Mouse (Mus musculus) forebrain, embryonic 12.5 days (tissue): ENCODE measurements around the gene Uck2. TPM values are rescaled to one million over a fixed set of nuclear protein-coding genes. Genes with fewer than 3 reads are reported as not detected.
A peak's percentile ranks its signal among the peaks of the same experiment; 100 is the strongest.

Source experiments
- ATAC-seq: fragments of 200-750 bp; cut with Nextera tagmentation; 2 replicates; pipeline ENCODE4 v1.8.0; 2017; ENCODE audit warnings: moderate TSS enrichment; ENCODE audit not compliant: low FRiP score
- H3K27ac ChIP-seq: fragments of 300-500 bp; sonication (generic); 2 replicates; pipeline ENCODE4 v1.5.1; 2016; ENCODE audit warnings: mild to moderate bottlenecking
- H3K27me3 ChIP-seq: fragments of 300-500 bp; sonication (generic); 2 replicates; pipeline ENCODE4 v1.6.1; 2016; ENCODE audit warnings: mild to moderate bottlenecking
- H3K36me3 ChIP-seq: fragments of 300-500 bp; sonication (generic); replicated peaks from 2 replicates; pipeline ENCODE4 v1.6.1; 2016; ENCODE audit warnings: mild to moderate bottlenecking
- H3K4me1 ChIP-seq: fragments of 300-500 bp; sonication (generic); 2 replicates; pipeline ENCODE4 v1.6.1; 2016
- H3K4me2 ChIP-seq: fragments of 300-500 bp; sonication (generic); 2 replicates; pipeline ENCODE4 v1.6.1; 2016; ENCODE audit warnings: mild to moderate bottlenecking, moderate library complexity
- H3K4me3 ChIP-seq: fragments of 300-500 bp; sonication (generic); replicated peaks from 2 replicates; pipeline ENCODE4 v1.5.1; 2016; ENCODE audit warnings: mild to moderate bottlenecking
- H3K9ac ChIP-seq: fragments of 300-500 bp; sonication (generic); 2 replicates; pipeline ENCODE4 v1.6.1; 2016; ENCODE audit warnings: mild to moderate bottlenecking
- H3K9me3 ChIP-seq: fragments of 300-500 bp; sonication (generic); 2 replicates; pipeline ENCODE4 v1.6.1; 2016
- WGBS: fragments of 180-500 bp; shearing (Covaris S2); methylation state at CpG from one replicate; pipeline ENCODE4 v1.1.7; 2016; 5-methylcytosine and 5-hydroxymethylcytosine counted together
- polyA plus RNA-seq: library from polyadenylated mRNA; unstranded; fragments of >200 nt; fragmentation: Nextera tagmentation; extraction: Ambion mirVana; gene quantifications from 2 replicates; pipeline ENCODE4 v1.2.1, GENCODE M21; 2016

The Uck2 gene
- polyA plus RNA-seq, 1 experiment from 2014 or later, result 123 TPM

DNA sequence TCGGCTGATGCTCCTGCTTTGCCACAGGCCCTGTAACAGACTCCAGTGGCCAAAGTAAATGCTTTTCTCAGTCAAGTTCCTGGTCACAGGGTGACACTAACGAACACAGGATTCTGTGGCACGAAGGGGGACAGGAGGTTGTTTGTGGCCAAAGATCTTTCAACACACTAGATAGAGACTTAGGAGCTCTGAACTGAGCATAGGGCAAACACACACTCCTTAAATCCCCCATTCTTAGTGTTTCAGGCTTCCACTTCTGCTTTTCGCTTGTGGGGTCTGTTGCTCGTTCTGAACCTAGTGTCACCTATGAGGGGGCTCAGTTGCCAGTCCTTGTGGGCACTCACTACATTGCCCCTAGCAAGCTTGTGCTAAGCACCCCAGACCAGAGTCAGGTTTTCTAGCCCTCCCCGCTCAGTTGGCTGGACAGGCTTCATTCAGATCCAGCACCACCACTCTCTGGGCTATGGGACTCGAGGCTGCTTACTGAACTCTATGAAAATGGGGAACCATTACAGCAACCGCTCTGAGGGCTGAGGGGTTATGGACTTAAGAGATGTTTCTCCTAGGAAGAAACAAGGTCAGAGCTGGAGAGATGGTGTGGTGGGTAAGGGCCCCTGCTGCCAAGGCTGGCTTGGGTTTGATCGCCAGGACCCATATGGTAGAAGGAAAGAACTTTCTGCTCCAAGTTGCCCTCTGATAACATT lies 16.6 kb downstream of the Uck2 start:
- no peak for ATAC-seq
- no peak overlapping the region for H3K4me2 ChIP-seq
- no peaks in the 10 kb centered on the region for H3K27me3 ChIP-seq
- no peaks in the 10 kb centered on the region for H3K36me3 ChIP-seq
- no peak overlapping the region for H3K27ac ChIP-seq
- H3K4me1 ChIP-seq, result peaks cover 48% of the 10 kb centered on the region
- no peak overlapping the region for H3K9ac ChIP-seq
- H3K4me3 ChIP-seq, result no peak overlapping the region
- WGBS, result 86% methylated on average over 9 of the region's 9 CpGs
- no peaks in the 10 kb centered on the region for H3K9me3 ChIP-seq

DNA sequence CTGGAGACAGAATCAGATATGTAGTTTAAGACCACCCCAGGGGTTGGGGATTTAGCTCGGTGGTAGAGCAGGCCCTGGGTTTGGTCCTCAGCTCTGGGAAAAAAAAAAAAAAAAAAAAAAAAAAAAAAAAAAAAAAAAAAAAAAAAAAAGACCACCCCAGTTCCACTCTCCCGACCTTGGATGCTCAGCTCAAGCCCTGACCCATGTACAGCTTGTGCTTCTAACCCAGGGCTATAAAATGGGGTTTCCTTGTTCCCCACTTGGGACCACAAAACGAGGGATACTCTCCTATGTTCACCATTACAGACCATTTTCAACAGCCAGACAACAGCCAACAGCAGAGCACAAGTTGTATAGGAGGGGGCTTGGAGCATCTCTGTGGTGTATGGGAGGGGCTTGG lies 18.4 kb downstream of the Uck2 start:
- 78% methylated on average over 3 of the region's 3 CpGs for WGBS
- Histone ChIP-seq H3K9ac (no peak overlapping the region), H3K9me3 (no peaks in the 10 kb centered on the region), H3K36me3 (no peaks in the 10 kb centered on the region), H3K27me3 (no peaks in the 10 kb centered on the region), H3K4me1 (peaks cover 41% of the 10 kb centered on the region), H3K27ac (no peak overlapping the region), H3K4me2 (no peak overlapping the region), H3K4me3 (no peak overlapping the region)
- no peak for ATAC-seq

DNA sequence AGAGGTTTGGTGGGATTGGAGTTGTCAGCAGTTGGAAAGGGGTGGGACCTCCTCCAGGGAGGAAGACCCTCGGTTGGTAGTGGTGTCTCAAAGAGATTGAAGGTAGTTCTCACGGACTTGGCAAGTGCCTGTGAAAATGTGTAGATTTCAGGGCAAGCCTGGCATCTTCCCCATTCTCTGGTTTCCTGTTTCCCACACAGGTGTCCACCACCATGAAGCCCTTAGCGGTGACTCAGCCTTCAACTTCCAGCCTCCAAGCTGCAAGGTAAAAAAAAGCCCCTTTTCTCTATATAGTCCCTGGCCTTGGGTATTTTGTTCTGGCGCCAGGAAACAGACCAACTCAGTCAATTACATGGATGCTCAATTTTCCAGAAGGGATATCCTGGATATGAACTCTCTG lies 19.8 kb downstream of the Uck2 start:
- Histone ChIP-seq H3K36me3 (no peaks in the 10 kb centered on the region), H3K27me3 (no peaks in the 10 kb centered on the region), H3K9ac (no peak overlapping the region), H3K4me1 (peaks cover 28% of the 10 kb centered on the region), H3K9me3 (no peaks in the 10 kb centered on the region), H3K27ac (no peak overlapping the region), H3K4me2 (no peak overlapping the region), H3K4me3 (no peak overlapping the region)
- WGBS, result 86% methylated on average over 4 of the region's 4 CpGs
- ATAC-seq, result no peak

DNA sequence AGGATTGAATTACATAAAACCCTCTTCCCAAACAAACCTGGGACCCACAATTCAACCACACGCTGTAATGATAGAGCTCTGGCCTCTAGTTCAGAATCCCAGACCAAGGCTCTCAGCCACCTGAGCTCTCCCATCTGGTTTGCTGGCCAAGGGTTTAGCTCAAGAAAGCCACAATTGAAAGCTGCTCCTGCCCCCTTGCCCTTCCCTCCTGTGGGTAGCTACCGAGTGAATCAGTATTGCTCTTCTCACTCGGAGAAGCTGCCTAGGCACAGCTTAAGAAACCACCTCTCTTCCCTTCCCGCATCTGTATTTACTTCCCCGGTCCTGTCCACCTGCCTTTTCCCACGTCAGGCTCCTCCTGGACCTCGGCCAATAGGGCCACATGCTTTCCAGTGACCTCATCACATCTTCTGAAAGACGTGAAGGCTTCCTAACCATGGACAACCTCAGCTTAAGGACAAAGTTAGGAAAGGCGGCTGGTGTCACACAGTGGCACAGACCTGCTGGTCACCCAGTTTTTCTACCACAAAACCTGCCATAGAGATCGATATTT lies 22.6 kb downstream of the Uck2 start:
- Histone ChIP-seq H3K9ac (no peak overlapping the region), H3K4me3 (no peak overlapping the region), H3K4me2 (no peak overlapping the region), H3K36me3 (no peaks in the 10 kb centered on the region), H3K9me3 (no peaks in the 10 kb centered on the region), H3K27ac (no peak overlapping the region), H3K27me3 (no peaks in the 10 kb centered on the region), H3K4me1 (peaks cover 13% of the 10 kb centered on the region; the same call in 1 of the 2 replicates)
- WGBS, result 80% methylated on average over 10 of the region's 10 CpGs
- no peak for ATAC-seq

DNA sequence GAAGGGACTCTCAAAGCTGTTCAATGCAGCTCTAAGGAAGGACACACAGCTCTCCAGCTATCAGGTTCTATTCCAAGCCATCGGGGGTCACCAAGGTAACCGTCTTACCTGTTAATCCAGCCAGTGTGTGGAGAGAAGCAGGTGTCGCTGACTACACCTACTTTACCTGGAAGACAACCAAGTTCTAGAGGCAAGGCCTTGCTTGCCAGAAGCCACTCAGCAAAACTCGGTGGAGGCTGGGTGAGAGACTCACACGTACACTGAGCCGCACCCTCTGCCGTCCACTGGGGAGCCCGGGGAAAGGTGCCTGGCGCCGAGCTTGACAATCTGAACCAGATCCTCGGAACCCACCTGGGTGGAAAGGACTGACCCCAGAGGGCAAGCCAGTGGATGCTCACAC lies 23.4 kb downstream of the Uck2 start:
- 95% methylated on average over 11 of the region's 11 CpGs for WGBS
- H3K27ac ChIP-seq, result no peak overlapping the region
- no peak overlapping the region for H3K4me2 ChIP-seq
- no peaks in the 10 kb centered on the region for H3K27me3 ChIP-seq
- no peaks in the 10 kb centered on the region for H3K9me3 ChIP-seq
- no peak overlapping the region for H3K4me3 ChIP-seq
- ATAC-seq, result no peak
- no peak overlapping the region for H3K9ac ChIP-seq
- peaks cover 11% of the 10 kb centered on the region; the same call in 1 of the 2 replicates for H3K4me1 ChIP-seq
- H3K36me3 ChIP-seq, result no peaks in the 10 kb centered on the region

DNA sequence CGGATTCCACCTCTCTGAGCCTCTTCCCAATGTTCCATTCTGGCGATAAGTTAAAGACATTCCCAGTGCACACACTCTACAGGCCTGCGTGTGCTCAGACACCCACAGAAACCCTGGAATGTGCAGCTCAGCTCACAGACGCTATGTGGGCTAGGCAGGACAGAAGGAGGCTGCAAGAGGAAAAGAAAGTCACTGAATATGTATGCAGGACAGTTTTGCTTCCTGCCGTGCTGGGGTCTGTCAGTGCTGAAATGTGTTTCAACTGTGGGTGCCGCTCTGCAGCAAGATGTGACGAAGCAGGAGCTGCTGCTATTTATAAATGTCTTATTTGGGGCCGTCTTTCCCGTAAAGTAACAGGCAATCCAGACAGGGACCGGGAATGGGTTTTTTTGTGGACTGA lies 25.4 kb downstream of the Uck2 start:
- H3K4me1 ChIP-seq, result peaks cover 11% of the 10 kb centered on the region; the same call in 1 of the 2 replicates
- H3K9ac ChIP-seq, result no peak overlapping the region
- ATAC-seq, result no peak
- no peak overlapping the region for H3K4me3 ChIP-seq
- H3K27ac ChIP-seq, result no peak overlapping the region
- 80% methylated on average over 10 of the region's 10 CpGs for whole genome bisulfite sequencing
- no peaks in the 10 kb centered on the region for H3K27me3 ChIP-seq
- H3K9me3 ChIP-seq, result no peaks in the 10 kb centered on the region
- no peak overlapping the region for H3K4me2 ChIP-seq
- H3K36me3 ChIP-seq, result no peaks in the 10 kb centered on the region

DNA sequence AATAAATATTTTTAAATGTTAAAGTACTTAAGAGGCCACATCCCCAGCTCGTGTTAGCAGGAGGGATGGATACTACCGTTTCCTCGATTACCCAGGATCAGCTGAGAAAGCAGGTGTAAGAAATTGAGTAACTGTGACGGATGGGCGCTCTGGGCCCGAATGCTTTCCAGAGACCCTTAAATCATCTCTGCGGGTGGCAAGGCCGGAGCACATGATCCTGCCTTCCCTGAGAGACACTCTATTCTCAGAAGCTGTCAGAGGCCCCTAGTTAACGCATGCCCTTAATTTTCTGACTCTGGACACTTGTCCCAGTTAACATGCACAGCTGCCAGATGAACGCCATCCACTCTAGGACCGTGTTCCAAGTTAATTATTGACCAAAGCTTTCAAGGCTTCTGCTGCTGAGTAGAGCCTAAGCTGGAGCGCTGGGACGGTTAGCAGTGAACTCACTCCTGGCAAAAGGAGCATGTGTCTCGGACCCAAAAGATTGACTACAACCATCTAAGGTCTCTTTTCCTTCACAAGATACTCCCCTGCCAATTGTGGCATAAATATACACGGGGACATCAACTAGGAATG lies 28.3 kb downstream of the Uck2 start:
- no peaks in the 10 kb centered on the region for H3K9me3 ChIP-seq
- H3K4me2 ChIP-seq, result no peak overlapping the region
- WGBS, result 80% methylated on average over 15 of the region's 15 CpGs
- H3K36me3 ChIP-seq, result no peaks in the 10 kb centered on the region
- no peaks in the 10 kb centered on the region for H3K27me3 ChIP-seq
- H3K4me3 ChIP-seq, result no peak overlapping the region
- H3K9ac ChIP-seq, result no peak overlapping the region
- peaks cover 7% of the 10 kb centered on the region; the same call in 1 of the 2 replicates for H3K4me1 ChIP-seq
- 0 out of 2 replicates have a peak, but pooled peaks have one; percentile 33 for ATAC-seq
- H3K27ac ChIP-seq, result no peak overlapping the region

DNA sequence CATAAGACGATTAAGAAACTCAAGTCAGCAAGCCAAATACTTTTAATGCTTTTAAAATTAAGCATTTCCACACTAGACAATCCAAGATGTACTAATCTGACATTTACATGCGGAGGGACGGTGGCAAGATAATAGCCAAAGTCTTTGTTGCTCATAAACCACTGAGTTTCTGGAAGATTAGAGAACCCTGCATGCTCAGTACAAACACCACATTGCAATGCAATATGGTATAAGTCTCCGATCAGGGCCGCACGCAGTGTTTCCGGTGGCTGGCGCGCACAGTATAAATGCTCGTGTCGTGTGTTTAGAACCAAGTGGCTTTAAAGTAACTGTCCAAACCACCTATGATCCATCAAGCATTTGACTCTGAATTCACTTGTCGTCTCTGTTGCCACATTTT lies 31.5 kb downstream of the Uck2 start:
- Histone ChIP-seq H3K9ac (no peak overlapping the region), H3K4me1 (peaks cover 16% of the 10 kb centered on the region; the same call in 1 of the 2 replicates), H3K4me2 (no peak overlapping the region), H3K27ac (no peak overlapping the region), H3K27me3 (no peaks in the 10 kb centered on the region), H3K9me3 (no peaks in the 10 kb centered on the region), H3K4me3 (no peak overlapping the region), H3K36me3 (no peaks in the 10 kb centered on the region)
- ATAC-seq, result no peak
- 93% methylated on average over 12 of the region's 12 CpGs for WGBS

DNA sequence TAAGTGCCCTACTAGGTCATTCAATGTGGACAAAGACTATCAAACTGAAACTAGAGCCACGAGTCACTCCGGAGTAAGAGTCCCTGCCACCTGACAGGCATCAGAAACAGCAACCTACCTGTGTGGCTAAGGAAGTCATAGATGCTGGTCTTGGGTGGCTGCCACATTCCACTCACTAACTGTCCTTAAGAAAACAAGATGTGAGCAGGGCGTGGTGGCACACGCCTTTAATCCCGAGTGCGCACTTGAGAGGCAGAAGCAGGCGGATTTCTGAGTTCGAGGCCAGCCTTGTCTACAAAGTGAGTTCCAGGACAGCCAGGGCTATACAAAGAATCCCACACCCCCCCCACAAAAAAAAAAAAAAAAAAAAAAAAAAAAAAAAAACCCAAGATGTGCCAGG lies 35.2 kb downstream of the Uck2 start:
- WGBS, result 90% methylated on average over 8 of the region's 8 CpGs
- Histone ChIP-seq H3K27me3 (no peaks in the 10 kb centered on the region), H3K4me2 (no peak overlapping the region), H3K4me1 (peaks cover 41% of the 10 kb centered on the region), H3K27ac (no peak overlapping the region), H3K36me3 (no peaks in the 10 kb centered on the region), H3K4me3 (no peak overlapping the region), H3K9ac (no peak overlapping the region), H3K9me3 (no peaks in the 10 kb centered on the region)
- ATAC-seq, result no peak

DNA sequence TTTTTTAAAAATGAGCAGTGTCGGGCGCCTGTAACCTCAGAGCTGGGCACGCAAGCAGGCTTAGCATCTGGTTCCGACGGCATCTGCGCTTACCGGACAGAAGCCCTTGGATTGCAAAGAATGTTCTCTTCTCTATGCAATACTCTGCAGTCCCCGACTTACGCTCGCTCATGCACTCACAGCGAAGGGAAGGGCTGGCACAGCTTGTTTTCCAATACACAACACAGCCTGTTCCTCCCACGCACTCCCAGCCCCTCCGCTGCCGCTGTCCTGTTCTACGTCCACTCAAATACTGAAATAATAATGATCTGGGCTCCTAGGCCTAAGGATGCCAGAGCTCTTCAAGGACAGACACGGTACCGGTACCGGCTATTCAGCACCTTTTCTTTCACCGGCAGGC lies 35.9 kb downstream of the Uck2 start:
- H3K27ac ChIP-seq, result no peak overlapping the region

DNA sequence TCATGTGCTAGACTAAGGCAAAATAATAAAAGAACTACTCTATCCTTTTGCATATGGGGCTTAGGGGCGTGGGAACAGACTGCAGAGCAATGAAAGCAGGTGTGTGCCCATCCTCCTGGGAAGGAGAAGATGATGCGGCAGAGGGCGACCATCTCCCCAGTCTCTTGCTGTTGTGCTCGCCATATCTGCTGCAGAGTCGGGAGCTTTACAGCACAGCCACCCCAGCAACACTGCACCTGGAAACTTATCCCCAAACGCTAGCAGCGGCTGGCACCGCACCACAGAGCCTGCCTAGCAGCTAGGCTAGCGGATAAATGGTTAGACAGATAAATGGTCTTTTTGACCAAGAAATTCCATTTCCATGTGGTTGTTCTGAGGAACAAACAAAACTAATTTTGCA lies 37.2 kb downstream of the Uck2 start:
- H3K4me1 ChIP-seq, result peaks cover 59% of the 10 kb centered on the region
- 0 out of 2 replicates have a peak overlapping the region, but pooled peaks have one; percentile 13 for H3K27ac ChIP-seq

More for the DNA sequence above, 35.9 kb downstream of the Uck2 start:
- ATAC-seq, result no peak
- WGBS, result 90% methylated on average over 19 of the region's 19 CpGs
- H3K4me3 ChIP-seq, result no peak overlapping the region
- no peak overlapping the region for H3K9ac ChIP-seq
- H3K27me3 ChIP-seq, result no peaks in the 10 kb centered on the region
- no peaks in the 10 kb centered on the region for H3K9me3 ChIP-seq
- H3K4me1 ChIP-seq, result peaks cover 46% of the 10 kb centered on the region
- H3K36me3 ChIP-seq, result no peaks in the 10 kb centered on the region
- no peak overlapping the region for H3K4me2 ChIP-seq

DNA sequence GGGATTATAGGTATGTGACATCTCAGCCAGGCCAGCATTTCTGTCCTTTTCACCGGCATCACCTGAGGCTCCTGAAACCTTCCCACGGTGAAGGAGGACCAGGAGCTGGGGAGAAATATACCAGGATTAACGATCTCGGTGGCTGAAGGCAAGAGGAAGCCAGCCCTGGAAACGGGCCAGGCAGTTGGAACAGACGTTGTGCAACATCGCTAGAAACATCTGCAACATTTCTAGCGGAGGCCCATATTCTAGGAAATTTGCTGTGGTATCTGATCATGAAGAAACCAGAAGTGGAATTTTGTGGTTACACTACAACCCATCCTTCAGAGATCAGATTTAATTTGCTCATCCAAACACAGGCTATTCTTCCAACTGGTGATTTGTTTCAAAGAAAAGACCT lies 38.1 kb downstream of the Uck2 start:
- 67% methylated on average over 8 of the region's 8 CpGs for WGBS
- Histone ChIP-seq H3K4me1 (peaks cover 66% of the 10 kb centered on the region), H3K4me2 (no peak overlapping the region), H3K27ac (no peak overlapping the region), H3K27me3 (no peaks in the 10 kb centered on the region), H3K36me3 (no peaks in the 10 kb centered on the region), H3K9ac (no peak overlapping the region), H3K4me3 (no peak overlapping the region), H3K9me3 (no peaks in the 10 kb centered on the region)
- ATAC-seq, result no peak

More for the DNA sequence above, 37.2 kb downstream of the Uck2 start:
- no peaks in the 10 kb centered on the region for H3K27me3 ChIP-seq
- H3K4me2 ChIP-seq, result no peak overlapping the region
- no peaks in the 10 kb centered on the region for H3K36me3 ChIP-seq
- 84% methylated on average over 9 of the region's 9 CpGs for WGBS
- ATAC-seq, result no peak; the same call in 1 of the 2 replicates
- no peak overlapping the region for H3K9ac ChIP-seq
- H3K9me3 ChIP-seq, result no peaks in the 10 kb centered on the region
- no peak overlapping the region for H3K4me3 ChIP-seq

DNA sequence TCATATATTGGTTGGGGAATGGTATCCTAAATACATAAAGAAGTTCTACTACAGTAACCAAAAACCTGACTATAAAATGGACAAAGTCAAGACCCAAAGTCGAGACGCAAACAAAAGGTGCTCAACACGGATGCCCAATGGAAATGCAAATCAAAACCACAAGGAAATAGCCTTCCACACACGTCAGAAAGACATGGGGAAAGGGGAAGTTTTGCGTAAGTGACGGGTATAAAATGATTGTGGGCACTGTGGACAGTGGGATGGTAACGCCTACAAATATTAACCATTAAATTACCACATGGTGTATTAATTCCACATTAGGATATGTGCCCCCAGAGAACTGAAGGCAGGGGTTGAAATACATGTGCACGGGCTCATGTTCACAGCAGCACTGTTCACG lies 38.8 kb downstream of the Uck2 start:
- H3K9me3 ChIP-seq, result no peaks in the 10 kb centered on the region
- no peak overlapping the region for H3K4me2 ChIP-seq
- no peaks in the 10 kb centered on the region for H3K27me3 ChIP-seq
- no peak overlapping the region for H3K4me3 ChIP-seq
- H3K4me1 ChIP-seq, result peaks cover 66% of the 10 kb centered on the region
- no peak for ATAC-seq
- no peak overlapping the region for H3K27ac ChIP-seq
- H3K9ac ChIP-seq, result no peak overlapping the region
- H3K36me3 ChIP-seq, result no peaks in the 10 kb centered on the region
- WGBS, result 79% methylated on average over 9 of the region's 9 CpGs
